Mouse (Mus musculus) layer of hippocampus, adult 11-12 months (tissue): ENCODE data around the gene Dnah12.
"Not testable (repeated sequence)": the region's sequence is repeated elsewhere in the genome, so short reads cannot be mapped to it uniquely, and the experiment has no call there.

ENCODE experiments used
- DNase-seq: peaks from one replicate; pipeline ENCODE4 v3.0.0; 2022; ENCODE audit warnings: low spot score

Dnah12 gene

GRCm38 (mm10) chr14:26719696-26720095 is 26.6 kb downstream of the Dnah12 start:
- DNase-seq, result not testable (repeated sequence)

- no peak for DNase-seq
Measured at GRCm38 (mm10) chr14:26724898-26725297, 31.8 kb downstream of the Dnah12 start.

- no peak for DNase-seq
Measured at GRCm38 (mm10) chr14:26758566-26758965, 65.5 kb downstream of the Dnah12 start.

- DNase-seq, result no peak
Measured at GRCm38 (mm10) chr14:26764827-26765226, 71.8 kb downstream of the Dnah12 start.

GRCm38 (mm10) chr14:26768195-26768594 is 75.1 kb downstream of the Dnah12 start:
- no peak for DNase-seq

GRCm38 (mm10) chr14:26773536-26773935 is 80.5 kb downstream of the Dnah12 start:
- DNase-seq, result no peak

GRCm38 (mm10) chr14:26783731-26784130 is 90.7 kb downstream of the Dnah12 start:
- no peak for DNase-seq

GRCm38 (mm10) chr14:26785695-26786094 is 92.6 kb downstream of the Dnah12 start:
- peak; percentile 8 for DNase-seq

- no peak for DNase-seq
Measured at GRCm38 (mm10) chr14:26794431-26794830, 101.4 kb downstream of the Dnah12 start.

GRCm38 (mm10) chr14:26798330-26798729 is 105.3 kb downstream of the Dnah12 start:
- no peak for DNase-seq

- no peak for DNase-seq
Measured at GRCm38 (mm10) chr14:26799286-26799685, 106.2 kb downstream of the Dnah12 start.

GRCm38 (mm10) chr14:26805500-26805899 is 112.4 kb downstream of the Dnah12 start:
- no peak for DNase-seq

- no peak for DNase-seq
Measured at GRCm38 (mm10) chr14:26812734-26813133, 119.7 kb downstream of the Dnah12 start.

GRCm38 (mm10) chr14:26813871-26814270 is 120.8 kb downstream of the Dnah12 start:
- DNase-seq, result no peak

GRCm38 (mm10) chr14:26814908-26815307 is 121.8 kb downstream of the Dnah12 start:
- no peak for DNase-seq

- DNase-seq, result no peak
Measured at GRCm38 (mm10) chr14:26816785-26817184, 123.7 kb downstream of the Dnah12 start.

- DNase-seq, result no peak
Measured at GRCm38 (mm10) chr14:26826020-26826419, 132.9 kb downstream of the Dnah12 start.

GRCm38 (mm10) chr14:26853053-26853452 is 160.0 kb downstream of the Dnah12 start:
- DNase-seq, result no peak

GRCm38 (mm10) chr14:26854066-26854465 is 161.0 kb downstream of the Dnah12 start:
- DNase-seq, result no peak

- DNase-seq, result no peak
Measured at GRCm38 (mm10) chr14:26858364-26858763, 165.3 kb downstream of the Dnah12 start.

GRCm38 (mm10) chr14:26859024-26859423 is 165.9 kb downstream of the Dnah12 start:
- DNase-seq, result no peak

GRCm38 (mm10) chr14:26867356-26867755 is 174.3 kb downstream of the Dnah12 start:
- no peak for DNase-seq

GRCm38 (mm10) chr14:26868299-26868698 is 175.2 kb downstream of the Dnah12 start:
- DNase-seq, result no peak

GRCm38 (mm10) chr14:26878756-26879155 is 185.7 kb downstream of the Dnah12 start:
- DNase-seq, result no peak

- DNase-seq, result no peak
Measured at GRCm38 (mm10) chr14:26879976-26880375, 186.9 kb downstream of the Dnah12 start.
